Mouse (Mus musculus) forebrain, embryonic 13.5 days (tissue): ENCODE results near the gene 1700019N19Rik. TPM values are rescaled to one million over a fixed set of nuclear protein-coding genes. Genes with fewer than 3 reads are reported as not detected.

Source experiments
- ATAC-seq: fragments of 200-750 bp; cut with Nextera tagmentation; 2 replicates; pipeline ENCODE4 v1.8.0; 2017
- H3K27ac ChIP-seq: fragments of 300-500 bp; sonication (generic); 2 replicates; pipeline ENCODE4 v1.5.1; 2015; ENCODE audit warnings: inconsistent platforms, mild to moderate bottlenecking, moderate library complexity
- H3K27me3 ChIP-seq: fragments of 300-500 bp; sonication (generic); 2 replicates; pipeline ENCODE4 v1.6.1; 2015; ENCODE audit warnings: mild to moderate bottlenecking, inconsistent platforms
- H3K36me3 ChIP-seq: fragments of 300-500 bp; sonication (generic); 2 replicates; pipeline ENCODE4 v1.6.1; 2015; ENCODE audit warnings: mild to moderate bottlenecking, inconsistent platforms; ENCODE audit not compliant: poor library complexity, severe bottlenecking
- H3K4me1 ChIP-seq: fragments of 300-500 bp; sonication (generic); 2 replicates; pipeline ENCODE4 v1.6.1; 2015; ENCODE audit warnings: inconsistent platforms
- H3K4me2 ChIP-seq: fragments of 300-500 bp; sonication (generic); 2 replicates; pipeline ENCODE4 v1.6.1; 2015; ENCODE audit warnings: inconsistent platforms, mild to moderate bottlenecking, moderate library complexity
- H3K4me3 ChIP-seq: fragments of 300-500 bp; sonication (generic); 2 replicates; pipeline ENCODE4 v1.5.1; 2015; ENCODE audit warnings: mild to moderate bottlenecking, inconsistent platforms
- H3K9ac ChIP-seq: fragments of 300-500 bp; sonication (generic); 2 replicates; pipeline ENCODE4 v1.6.1; 2015; ENCODE audit warnings: mild to moderate bottlenecking, inconsistent platforms
- H3K9me3 ChIP-seq: fragments of 300-500 bp; sonication (generic); replicated peaks from 2 replicates; pipeline ENCODE4 v1.6.1; 2016; ENCODE audit warnings: inconsistent platforms
- WGBS: fragments of 180-500 bp; shearing (Covaris S2); methylation state at CpG from one replicate; pipeline ENCODE4 v1.1.7; 2015; 5-methylcytosine and 5-hydroxymethylcytosine counted together
- polyA plus RNA-seq: library from polyadenylated mRNA; unstranded; fragments of >200 nt; fragmentation: Nextera tagmentation; extraction: Ambion mirVana; gene quantifications from 2 replicates; pipeline ENCODE4 v1.2.1, GENCODE M21; 2015

The 1700019N19Rik gene
- polyA plus RNA-seq, 1 experiment from 2014 or later, result not detected

DNA sequence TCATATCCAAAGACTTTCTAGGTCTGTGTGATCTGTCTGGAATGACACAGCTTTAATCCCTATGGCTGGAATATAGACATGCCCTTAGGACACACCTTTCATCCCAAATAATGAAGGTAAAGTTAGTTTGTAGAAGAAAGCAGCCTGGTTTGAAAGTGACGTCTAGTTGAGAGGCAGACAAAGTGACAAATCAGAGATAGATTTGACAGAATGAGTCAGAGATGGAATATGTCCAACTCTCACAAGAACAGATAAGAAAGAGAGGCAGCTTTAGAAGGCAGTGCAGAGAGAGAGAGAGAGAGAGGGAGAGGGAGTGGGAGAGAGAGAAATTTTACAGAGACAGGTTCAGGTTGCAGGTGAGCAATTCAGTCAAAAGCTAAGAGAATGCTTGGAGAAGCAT lies 30.1 kb upstream of the 1700019N19Rik start:
- no peak for ATAC-seq
- Histone ChIP-seq H3K27ac (no peak overlapping the region), H3K27me3 (no peaks in the 10 kb centered on the region), H3K4me3 (no peak overlapping the region), H3K9ac (no peak overlapping the region), H3K36me3 (peaks cover 14% of the 10 kb centered on the region; the same call in 1 of the 2 replicates), H3K9me3 (no peaks in the 10 kb centered on the region), H3K4me1 (peaks cover 2% of the 10 kb centered on the region), H3K4me2 (no peak overlapping the region)
- WGBS, result 67% methylated on average over 1 of the region's 1 CpGs

DNA sequence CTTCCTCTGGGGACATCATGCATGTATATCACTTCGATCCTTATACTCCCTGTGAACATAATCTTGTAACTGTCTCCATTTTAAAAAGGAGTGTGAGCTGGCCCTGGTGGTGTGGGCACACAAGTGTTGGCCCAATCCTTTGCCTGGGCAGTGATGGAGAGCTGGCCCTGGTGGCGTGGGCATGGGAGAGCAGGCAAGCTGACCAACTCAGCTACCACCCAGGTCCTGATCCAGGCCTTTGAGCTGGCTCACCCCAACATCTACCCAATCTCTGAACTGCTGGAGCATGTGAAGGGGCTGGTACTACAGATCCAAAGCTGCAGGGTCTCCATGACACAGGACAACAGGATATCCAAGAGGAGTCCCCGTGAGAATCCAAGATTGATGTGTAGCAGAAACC lies 29.0 kb upstream of the 1700019N19Rik start:
- no peak for ATAC-seq
- Histone ChIP-seq H3K4me1 (no peaks in the 10 kb centered on the region), H3K27ac (no peak overlapping the region), H3K9me3 (no peaks in the 10 kb centered on the region), H3K27me3 (no peaks in the 10 kb centered on the region), H3K9ac (no peak overlapping the region), H3K4me2 (no peak overlapping the region), H3K36me3 (peaks cover 14% of the 10 kb centered on the region; the same call in 1 of the 2 replicates), H3K4me3 (no peak overlapping the region)
- WGBS, result 82% methylated on average over 3 of the region's 3 CpGs

DNA sequence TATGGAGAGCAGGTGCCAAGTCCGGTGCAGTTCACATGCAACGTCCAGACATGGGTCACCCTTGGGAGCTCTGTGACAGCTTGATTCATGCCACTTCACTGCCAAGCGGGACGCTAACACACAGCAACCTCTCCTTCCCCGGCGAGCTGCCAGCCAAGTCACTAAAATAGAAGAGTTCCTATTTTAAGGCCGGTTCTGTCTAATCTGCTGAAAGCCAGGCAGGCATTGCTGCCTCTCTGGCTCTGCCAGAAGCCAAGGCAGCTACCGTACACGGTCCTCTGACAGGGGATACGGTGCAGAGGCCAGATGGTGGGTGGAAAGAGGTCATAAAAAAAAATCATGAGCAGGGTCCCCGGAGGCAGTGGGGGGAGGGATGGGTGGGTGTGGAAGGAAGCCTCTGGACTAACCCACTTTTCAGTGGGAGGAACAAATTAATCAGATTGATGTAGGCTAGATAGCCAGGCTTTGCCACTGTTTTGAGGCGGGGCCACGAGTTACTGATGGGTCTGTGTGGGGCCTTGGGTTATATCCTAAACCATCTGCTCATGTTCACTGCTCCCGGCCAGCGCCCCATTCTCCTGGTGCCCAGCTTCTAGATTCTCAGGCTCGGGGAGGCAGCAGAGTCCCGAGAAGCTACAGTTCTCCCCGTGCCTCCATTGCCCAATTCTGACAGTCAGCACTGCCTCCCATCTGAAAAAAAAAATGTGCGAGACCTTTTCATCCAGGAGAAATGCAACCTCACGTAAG lies 28.4 kb upstream of the 1700019N19Rik start:
- 87% methylated on average over 20 of the region's 20 CpGs for WGBS
- H3K4me3 ChIP-seq, result no peak overlapping the region
- H3K4me2 ChIP-seq, result no peak overlapping the region
- no peak overlapping the region for H3K9ac ChIP-seq
- H3K27me3 ChIP-seq, result no peaks in the 10 kb centered on the region
- no peak; the same call in 1 of the 2 replicates for ATAC-seq
- H3K4me1 ChIP-seq, result no peaks in the 10 kb centered on the region
- peaks cover 14% of the 10 kb centered on the region; the same call in 1 of the 2 replicates for H3K36me3 ChIP-seq
- no peak overlapping the region for H3K27ac ChIP-seq
- no peaks in the 10 kb centered on the region for H3K9me3 ChIP-seq

DNA sequence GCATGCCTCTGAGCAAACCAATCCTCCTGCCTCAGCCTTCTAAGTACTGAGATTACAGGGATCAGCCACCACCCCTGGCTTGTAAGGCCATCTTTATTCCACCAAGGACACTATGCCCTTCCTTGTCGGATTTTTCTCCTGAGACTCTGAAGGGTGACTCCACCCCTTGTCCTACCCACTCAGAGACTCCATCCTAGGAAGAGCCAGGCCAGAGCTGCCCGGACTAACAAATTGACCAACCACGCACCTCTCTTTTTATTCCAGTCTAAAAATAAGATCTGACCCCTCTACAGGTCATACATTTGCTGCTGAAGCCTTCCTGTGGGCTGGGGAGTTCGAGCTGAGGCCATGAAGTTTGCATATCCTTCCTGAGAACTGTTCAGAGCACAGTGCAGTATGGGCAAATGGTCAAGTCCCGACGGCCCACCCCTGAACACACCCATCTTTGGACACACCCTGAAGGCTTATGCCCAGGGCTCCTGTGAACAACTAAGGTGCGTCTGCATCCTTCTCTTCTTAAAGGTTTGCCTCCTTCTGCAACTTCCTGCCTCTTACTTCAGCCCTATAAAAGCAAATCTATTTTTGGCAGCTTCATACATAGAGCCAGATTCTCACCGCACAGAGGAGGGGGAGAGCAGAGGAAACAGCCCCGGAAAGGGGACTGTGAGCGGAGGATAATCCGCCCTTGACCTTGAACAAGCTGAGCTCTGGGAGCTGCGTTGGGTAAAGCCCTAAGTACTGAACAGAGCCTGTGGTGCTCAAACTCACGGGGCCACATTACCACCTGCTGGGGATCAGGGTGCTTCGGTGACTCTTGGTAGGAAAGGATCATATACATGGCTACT lies 24.5 kb upstream of the 1700019N19Rik start:
- H3K4me1 ChIP-seq, result no peaks in the 10 kb centered on the region
- WGBS, result 89% methylated on average over 14 of the region's 14 CpGs
- H3K9me3 ChIP-seq, result no peaks in the 10 kb centered on the region
- H3K4me2 ChIP-seq, result no peak overlapping the region
- no peak for ATAC-seq
- no peaks in the 10 kb centered on the region for H3K27me3 ChIP-seq
- H3K27ac ChIP-seq, result no peak overlapping the region
- H3K9ac ChIP-seq, result no peak overlapping the region
- H3K4me3 ChIP-seq, result no peak overlapping the region
- peaks cover 8% of the 10 kb centered on the region; the same call in 1 of the 2 replicates for H3K36me3 ChIP-seq

DNA sequence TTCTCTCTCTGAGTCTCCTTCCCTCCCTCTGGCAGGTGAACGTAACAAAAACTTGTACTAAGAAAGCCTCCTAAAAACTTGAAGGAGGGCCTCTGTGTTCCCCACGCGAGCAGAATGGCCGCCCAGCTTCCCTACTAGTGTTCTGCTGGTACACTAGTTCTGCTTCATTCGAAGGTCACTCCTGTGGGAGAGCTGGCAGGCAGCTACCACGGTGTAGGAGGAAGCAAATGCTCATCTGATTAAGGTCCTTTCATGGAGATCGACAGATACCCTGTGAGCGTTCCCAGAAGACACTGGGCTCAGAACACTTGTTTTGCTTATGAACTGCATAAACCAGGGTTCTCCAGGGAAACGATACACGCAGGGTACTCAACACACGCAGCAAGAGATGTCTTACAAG lies 23.1 kb upstream of the 1700019N19Rik start:
- no peak for ATAC-seq
- Histone ChIP-seq H3K4me3 (no peak overlapping the region), H3K27me3 (no peaks in the 10 kb centered on the region), H3K9ac (no peak overlapping the region), H3K9me3 (no peaks in the 10 kb centered on the region), H3K4me1 (no peaks in the 10 kb centered on the region), H3K27ac (no peak overlapping the region), H3K4me2 (no peak overlapping the region), H3K36me3 (peaks cover 8% of the 10 kb centered on the region; the same call in 1 of the 2 replicates)
- 92% methylated on average over 11 of the region's 11 CpGs for WGBS

DNA sequence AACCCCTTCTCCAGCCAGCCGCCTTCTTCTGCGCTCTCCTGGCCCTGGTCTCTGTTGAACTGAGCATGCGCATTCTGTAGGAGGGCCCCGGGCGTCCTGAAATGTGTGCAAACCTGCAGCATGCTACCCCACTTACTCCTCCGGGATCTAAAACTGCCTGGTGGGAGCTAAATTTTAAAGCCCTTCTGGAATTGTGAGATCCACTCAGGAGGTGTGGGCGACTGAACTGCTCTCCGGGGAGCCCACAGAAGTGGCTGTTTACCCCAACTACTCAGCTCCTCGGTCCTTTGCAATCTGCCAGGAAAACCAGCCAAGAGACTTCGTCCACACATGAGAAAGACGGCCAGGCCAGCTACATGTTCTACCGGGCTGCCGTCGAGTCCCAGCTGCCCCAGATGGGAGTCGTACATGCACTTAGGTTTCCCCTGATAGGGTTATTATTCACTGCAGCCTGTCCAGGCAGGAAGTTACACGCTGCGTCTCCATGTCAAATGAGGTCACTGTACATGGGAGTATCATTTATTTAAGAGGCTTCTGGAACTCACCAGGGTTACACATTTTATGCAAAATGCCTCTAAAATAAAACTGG lies 22.3 kb upstream of the 1700019N19Rik start:
- no peak for ATAC-seq
- Histone ChIP-seq H3K27ac (no peak overlapping the region), H3K27me3 (no peaks in the 10 kb centered on the region), H3K36me3 (peaks cover 8% of the 10 kb centered on the region; the same call in 1 of the 2 replicates), H3K4me2 (no peak overlapping the region), H3K4me3 (no peak overlapping the region), H3K9ac (no peak overlapping the region), H3K4me1 (no peaks in the 10 kb centered on the region), H3K9me3 (no peaks in the 10 kb centered on the region)
- 85% methylated on average over 17 of the region's 17 CpGs for WGBS

DNA sequence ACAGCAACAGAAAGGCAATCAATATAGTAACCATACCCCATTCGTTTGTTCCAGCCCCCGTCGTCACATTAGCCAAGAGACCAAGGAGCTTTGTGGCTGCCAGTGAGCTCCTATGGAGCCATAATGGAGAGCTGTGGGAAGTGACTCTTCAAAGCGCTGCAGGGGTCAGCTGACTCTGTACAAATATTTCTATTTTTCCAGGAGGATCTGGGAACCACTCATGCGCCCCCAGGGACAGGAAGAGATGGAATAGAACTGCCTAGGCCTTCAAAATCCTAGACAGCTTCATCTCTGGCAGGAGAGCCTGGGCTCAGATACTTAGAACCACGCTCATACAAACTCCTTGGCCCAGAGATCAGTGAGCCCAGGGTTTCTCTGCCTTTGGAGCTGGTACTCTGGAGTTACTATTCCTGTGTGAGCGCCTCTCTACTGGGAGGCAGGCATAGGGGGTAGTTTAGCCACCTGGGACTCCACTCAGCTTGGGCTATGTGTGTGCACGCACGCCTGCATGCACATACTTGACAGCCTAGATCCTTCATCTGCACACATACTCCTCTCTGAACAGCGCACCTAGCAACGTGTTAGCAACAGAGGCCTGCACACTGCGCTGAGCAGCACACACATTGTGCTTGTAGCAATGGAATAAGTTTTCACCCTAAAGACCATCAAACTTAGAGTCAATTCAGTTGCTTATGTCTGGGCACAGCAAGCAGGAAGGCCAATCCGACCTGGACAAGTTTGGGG lies 21.1 kb upstream of the 1700019N19Rik start:
- Histone ChIP-seq H3K9me3 (no peaks in the 10 kb centered on the region), H3K4me2 (no peak overlapping the region), H3K27ac (no peak overlapping the region), H3K4me1 (no peaks in the 10 kb centered on the region), H3K36me3 (peaks cover 8% of the 10 kb centered on the region; the same call in 1 of the 2 replicates), H3K9ac (no peak overlapping the region), H3K4me3 (no peak overlapping the region), H3K27me3 (no peaks in the 10 kb centered on the region)
- 79% methylated on average over 13 of the region's 13 CpGs for WGBS
- ATAC-seq, result no peak

DNA sequence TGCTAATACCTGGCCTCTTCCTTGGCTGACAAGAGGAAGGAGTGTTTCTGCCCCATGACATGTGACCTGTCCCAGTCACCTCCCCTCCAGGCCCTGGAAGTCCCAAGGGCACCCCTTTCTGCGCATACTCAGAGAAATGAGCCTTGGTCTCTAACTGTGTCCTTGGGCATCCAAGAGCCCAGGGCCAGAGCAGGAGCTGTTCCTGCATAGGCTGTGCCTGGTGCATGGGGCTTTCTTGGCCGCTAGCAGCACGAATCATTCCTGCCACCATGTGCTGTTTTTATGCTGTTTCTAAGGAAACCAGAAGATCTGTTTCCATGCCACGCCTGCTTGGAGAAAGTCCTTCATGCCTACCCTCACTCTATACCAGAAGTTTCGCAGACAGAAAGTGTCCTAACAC lies 16.3 kb upstream of the 1700019N19Rik start:
- H3K36me3 ChIP-seq, result no peaks in the 10 kb centered on the region
- ATAC-seq, result no peak
- H3K4me1 ChIP-seq, result no peaks in the 10 kb centered on the region
- no peak overlapping the region for H3K4me2 ChIP-seq
- H3K9me3 ChIP-seq, result no peaks in the 10 kb centered on the region
- no peak overlapping the region for H3K4me3 ChIP-seq
- H3K27me3 ChIP-seq, result no peaks in the 10 kb centered on the region
- 87% methylated on average over 5 of the region's 5 CpGs for WGBS
- H3K9ac ChIP-seq, result no peak overlapping the region
- no peak overlapping the region for H3K27ac ChIP-seq

DNA sequence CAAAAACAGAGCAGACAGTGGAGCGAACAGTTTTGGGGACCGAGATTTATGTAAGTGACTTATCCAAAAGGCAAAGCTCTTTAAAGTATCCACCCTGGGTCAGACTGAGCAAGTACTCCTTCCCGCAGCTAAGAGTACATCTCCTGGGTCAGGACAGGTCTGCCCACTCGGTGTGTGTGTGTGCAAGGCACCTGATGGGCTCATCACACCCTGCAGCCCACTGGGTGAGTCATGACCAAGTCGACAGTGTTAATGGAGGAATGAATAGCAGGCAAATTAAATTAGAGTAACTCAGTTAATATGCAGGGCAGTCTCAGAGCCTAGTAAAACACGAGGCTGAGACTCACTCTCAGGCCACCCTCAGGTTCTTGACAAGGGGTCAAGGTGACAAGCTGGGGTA lies 14.6 kb upstream of the 1700019N19Rik start:
- WGBS, result 78% methylated on average over 6 of the region's 6 CpGs
- ATAC-seq, result no peak

DNA sequence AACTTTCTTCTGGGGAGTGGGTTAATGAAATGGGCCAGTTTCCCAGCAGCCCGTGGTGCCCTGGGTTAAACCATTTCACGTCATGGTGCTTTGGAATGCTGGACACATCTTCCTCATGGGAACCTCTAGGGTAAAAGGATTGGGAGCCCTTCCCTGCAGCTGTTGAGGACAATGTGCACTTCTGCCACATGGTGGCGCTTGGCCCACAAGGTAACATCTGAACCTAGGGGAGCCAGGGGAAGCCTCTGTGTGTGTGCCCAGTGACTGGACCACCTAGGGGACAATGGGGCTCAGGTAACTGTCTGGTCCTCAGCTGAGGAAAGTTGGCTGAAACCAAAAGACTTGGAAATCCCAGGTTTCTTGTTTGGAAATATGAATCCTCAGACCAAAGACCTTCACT lies 12.1 kb upstream of the 1700019N19Rik start:
- Histone ChIP-seq H3K4me2 (no peak overlapping the region), H3K27ac (no peak overlapping the region), H3K4me1 (no peaks in the 10 kb centered on the region), H3K27me3 (no peaks in the 10 kb centered on the region), H3K4me3 (no peak overlapping the region), H3K36me3 (0 out of 2 replicates have a peak, but pooled peaks cover 8% of the 10 kb centered on the region), H3K9ac (no peak overlapping the region), H3K9me3 (no peaks in the 10 kb centered on the region)
- 8% methylated on average over 3 of the region's 3 CpGs for whole genome bisulfite sequencing
- ATAC-seq, result peak; percentile 67; the same call in 1 of the 2 replicates

More for the DNA sequence above, 14.6 kb upstream of the 1700019N19Rik start:
- H3K9me3 ChIP-seq, result no peaks in the 10 kb centered on the region
- H3K27me3 ChIP-seq, result no peaks in the 10 kb centered on the region
- no peaks in the 10 kb centered on the region for H3K4me1 ChIP-seq
- no peak overlapping the region for H3K4me3 ChIP-seq
- 0 out of 2 replicates have a peak, but pooled peaks cover 2% of the 10 kb centered on the region for H3K36me3 ChIP-seq
- no peak overlapping the region for H3K4me2 ChIP-seq
- H3K27ac ChIP-seq, result no peak overlapping the region
- no peak overlapping the region for H3K9ac ChIP-seq

DNA sequence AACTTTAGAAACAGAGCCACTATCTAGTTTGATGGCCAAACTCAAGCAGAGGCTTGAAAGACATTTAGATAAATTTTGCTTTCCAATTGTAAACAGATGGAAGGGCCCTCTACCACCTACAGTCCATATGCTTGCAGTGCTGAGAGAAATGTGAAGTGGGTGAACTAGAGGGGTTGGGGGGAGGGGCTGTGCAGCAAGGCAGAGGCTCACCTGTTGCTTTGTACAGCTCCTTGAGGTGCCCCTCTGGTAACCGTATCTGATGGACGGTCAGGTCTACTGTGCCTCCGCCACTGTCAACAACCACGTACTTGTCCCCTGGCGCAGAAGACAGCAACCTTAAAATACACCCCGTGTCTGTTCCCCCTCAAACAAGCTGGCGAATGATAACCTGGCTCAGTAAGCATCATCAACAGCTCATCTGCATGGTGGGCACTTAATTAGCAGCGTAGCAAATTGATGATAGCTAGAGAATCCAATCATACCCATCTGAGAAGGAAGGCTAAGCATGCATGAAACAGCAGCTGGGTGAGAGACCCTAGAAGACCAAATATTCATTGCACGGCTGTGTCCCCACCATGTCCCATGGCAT lies 11.0 kb upstream of the 1700019N19Rik start:
- Histone ChIP-seq H3K9ac (no peak overlapping the region), H3K4me1 (no peaks in the 10 kb centered on the region), H3K4me2 (no peak overlapping the region), H3K4me3 (no peak overlapping the region), H3K27me3 (no peaks in the 10 kb centered on the region), H3K36me3 (peaks cover 13% of the 10 kb centered on the region; the same call in 1 of the 2 replicates), H3K9me3 (no peaks in the 10 kb centered on the region), H3K27ac (no peak overlapping the region)
- no peak for ATAC-seq
- WGBS, result 89% methylated on average over 9 of the region's 9 CpGs
